Mouse (Mus musculus) heart, embryonic 14.5 days (tissue): ENCODE measurements around the gene Ets1. TPM values are rescaled to one million over a fixed set of nuclear protein-coding genes. Genes with fewer than 3 reads are reported as not detected.

Experiments used
- ATAC-seq: fragments of 200-750 bp; cut with Nextera tagmentation; 2 replicates; pipeline ENCODE4 v1.8.0; 2017; ENCODE audit warnings: low read depth, moderate TSS enrichment; ENCODE audit not compliant: insufficient number of reproducible peaks, insufficient read depth, low FRiP score
- H3K27ac ChIP-seq, 2 experiments: fragments of 200-500 bp in 1 of 2; fragments of 300-500 bp in 1 of 2; sonication (generic) in 1 of 2; replicated peaks in 1 of 2; 2 replicates each; pipeline ENCODE4 v1.5.1; 2012 to 2014; ENCODE audit warnings: low read depth in 2 of 2, low read length in 2 of 2, control low read depth in 1 of 2, mild to moderate bottlenecking in 1 of 2, mixed read lengths in 1 of 2; ENCODE audit not compliant: control insufficient read depth in 1 of 2, insufficient read depth in 1 of 2
- H3K27me3 ChIP-seq: fragments of 300-500 bp; sonication (generic); 2 replicates; pipeline ENCODE4 v1.6.1; 2014; ENCODE audit warnings: mild to moderate bottlenecking, low read length, control low read depth; ENCODE audit not compliant: control insufficient read depth, insufficient read depth
- H3K36me3 ChIP-seq: fragments of 300-500 bp; sonication (generic); 2 replicates; pipeline ENCODE4 v1.6.1; 2014; ENCODE audit warnings: mild to moderate bottlenecking, control low read depth, low read length, mixed read lengths; ENCODE audit not compliant: control insufficient read depth, insufficient read depth
- H3K4me1 ChIP-seq, 2 experiments: fragments of 200-500 bp in 1 of 2; fragments of 300-500 bp in 1 of 2; sonication (generic) in 1 of 2; 2 replicates each; pipeline ENCODE4 v1.6.1; 2012 to 2014; ENCODE audit warnings: low read length in 2 of 2, control low read depth in 1 of 2, mixed read lengths in 1 of 2; ENCODE audit not compliant: control insufficient read depth in 2 of 2, insufficient read depth in 2 of 2
- H3K4me2 ChIP-seq: fragments of 300-500 bp; sonication (generic); 2 replicates; pipeline ENCODE4 v1.6.1; 2014; ENCODE audit warnings: mild to moderate bottlenecking, low read length
- H3K4me3 ChIP-seq, 2 experiments: fragments of 200-500 bp in 1 of 2; fragments of 300-500 bp in 1 of 2; sonication (generic) in 1 of 2; 2 replicates each; pipeline ENCODE4 v1.5.1; 2012 to 2014; ENCODE audit warnings: low read length in 2 of 2, mild to moderate bottlenecking in 2 of 2, control low read depth in 1 of 2, low read depth in 1 of 2, moderate library complexity in 1 of 2; ENCODE audit not compliant: control insufficient read depth in 1 of 2, insufficient read depth in 1 of 2
- H3K9ac ChIP-seq: fragments of 300-500 bp; sonication (generic); 2 replicates; pipeline ENCODE4 v1.6.1; 2014; ENCODE audit warnings: mild to moderate bottlenecking, low read length
- H3K9me3 ChIP-seq: fragments of 300-500 bp; sonication (generic); 2 replicates; pipeline ENCODE4 v1.6.1; 2016; ENCODE audit warnings: low read length, control low read depth; ENCODE audit not compliant: control insufficient read depth
- WGBS: fragments of 180-500 bp; shearing (Covaris S2); extraction: QIAGEN DNeasy Blood & Tissue Kit; methylation state at CpG from one replicate; pipeline ENCODE4 v1.1.7; 2014; 5-methylcytosine and 5-hydroxymethylcytosine counted together
- polyA plus RNA-seq: library from polyadenylated mRNA; unstranded; fragments of >200 nt; fragmentation: Nextera tagmentation; extraction: Ambion mirVana; gene quantifications from 2 replicates; pipeline ENCODE4 v1.2.1, GENCODE M21; 2014

Ets1 gene
- polyA plus RNA-seq, 1 experiment from 2014 or later: 44.1 TPM

DNA sequence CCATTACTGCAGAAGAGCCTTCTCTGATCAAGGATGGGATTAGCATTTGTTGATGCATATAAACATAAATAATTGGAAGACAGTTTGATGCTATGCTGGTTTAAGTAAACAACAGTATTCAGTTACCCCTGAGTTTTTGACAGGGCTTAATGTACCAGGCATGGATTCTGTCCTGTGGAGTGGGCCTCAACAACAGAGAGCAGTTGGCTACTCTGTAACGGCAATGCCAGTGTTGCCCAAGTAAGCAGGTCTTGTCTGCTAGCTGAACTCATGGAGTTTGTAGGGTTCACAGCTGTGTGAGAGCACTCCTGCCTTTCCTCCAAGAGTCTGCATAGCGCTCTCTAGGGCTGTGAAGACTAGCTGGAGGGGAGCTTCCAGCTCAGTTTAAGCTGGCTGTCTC is 91.0 kb downstream of the Ets1 start:
- no peaks in the 10 kb centered on the region for H3K27me3 ChIP-seq
- H3K4me3 ChIP-seq: no peak overlapping the region
- no peaks in the 10 kb centered on the region for H3K9me3 ChIP-seq
- peaks cover under 1 to 2% of the 10 kb centered on the region in 2 experiments; a peak in 1 of 4 replicates for H3K4me1 ChIP-seq
- ATAC-seq: no peak
- no peak overlapping the region for H3K9ac ChIP-seq
- no peak overlapping the region for H3K27ac ChIP-seq
- H3K36me3 ChIP-seq: peaks cover 56% of the 10 kb centered on the region
- H3K4me2 ChIP-seq: no peak overlapping the region
- WGBS: 92% methylated on average over 2 of the region's 2 CpGs

GRCm38 (mm10) chr9:32728306-32728705 is 92.3 kb downstream of the Ets1 start:
- no peak overlapping the region for H3K4me3 ChIP-seq
- peaks cover 69% of the 10 kb centered on the region for H3K36me3 ChIP-seq
- H3K4me2 ChIP-seq: no peak overlapping the region
- no peaks in the 10 kb centered on the region for H3K9me3 ChIP-seq
- H3K4me1 ChIP-seq: 0 out of 4 replicates have a peak, but pooled peaks cover 0 to 2% of the 10 kb centered on the region in 2 experiments
- no peaks in the 10 kb centered on the region for H3K27me3 ChIP-seq
- no peak overlapping the region for H3K27ac ChIP-seq
- ATAC-seq: no peak
- 85% methylated on average over 7 of the region's 7 CpGs for WGBS
- no peak overlapping the region for H3K9ac ChIP-seq

DNA sequence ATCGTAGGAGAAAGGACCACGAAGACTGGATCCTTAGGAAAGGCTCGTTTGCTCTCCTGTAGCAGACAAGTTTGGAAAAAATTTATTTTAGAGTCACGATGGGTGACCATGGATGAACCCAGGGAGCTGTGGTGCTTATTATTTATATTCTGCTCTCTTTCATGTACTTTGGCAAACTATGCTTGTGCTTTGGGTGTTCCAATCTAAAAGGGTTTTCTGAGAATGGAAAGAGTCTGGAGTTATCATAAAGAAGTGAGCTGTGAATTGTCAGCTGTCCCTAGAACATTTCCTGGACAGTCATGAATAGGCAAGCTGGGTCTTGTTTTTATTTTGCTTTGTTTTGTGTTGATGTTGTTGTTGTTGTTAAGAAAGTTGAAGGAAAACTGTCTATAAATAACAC is 92.8 kb downstream of the Ets1 start:
- Histone ChIP-seq H3K9ac (no peak overlapping the region), H3K36me3 (peaks cover 74% of the 10 kb centered on the region), H3K9me3 (no peaks in the 10 kb centered on the region), H3K27ac (no peak overlapping the region), H3K27me3 (no peaks in the 10 kb centered on the region), H3K4me2 (no peak overlapping the region), H3K4me1 (0 out of 4 replicates have a peak, but pooled peaks cover 0 to 2% of the 10 kb centered on the region in 2 experiments), H3K4me3 (no peak overlapping the region)
- WGBS: 72% methylated on average over 4 of the region's 4 CpGs
- no peak for ATAC-seq

DNA sequence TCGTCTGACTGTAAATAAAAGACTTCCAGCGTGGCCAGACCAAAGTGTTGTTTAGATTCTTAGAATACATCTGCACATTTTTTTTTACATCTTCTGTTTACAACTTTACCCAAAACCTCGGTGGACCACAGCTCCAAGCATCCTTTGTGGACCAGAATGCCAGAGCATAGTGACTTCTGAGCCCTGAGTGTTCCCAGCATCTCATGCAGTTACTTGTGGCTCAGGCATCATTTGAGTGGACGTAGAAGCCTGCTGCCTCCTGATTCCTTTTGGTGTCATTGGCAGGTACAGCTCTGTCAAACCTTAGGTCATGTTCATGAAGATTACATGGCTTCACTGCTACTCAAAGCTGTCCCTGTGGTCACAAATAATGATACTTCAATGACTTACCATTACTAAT is 93.2 kb downstream of the Ets1 start:
- Histone ChIP-seq H3K27me3 (no peaks in the 10 kb centered on the region), H3K36me3 (peaks cover 75% of the 10 kb centered on the region), H3K9me3 (no peaks in the 10 kb centered on the region), H3K4me1 (0 out of 4 replicates have a peak, but pooled peaks cover 0 to 2% of the 10 kb centered on the region in 2 experiments), H3K4me2 (no peak overlapping the region), H3K9ac (no peak overlapping the region), H3K27ac (no peak overlapping the region), H3K4me3 (no peak overlapping the region)
- WGBS: 73% methylated on average over 4 of the region's 4 CpGs
- no peak for ATAC-seq

- H3K36me3 ChIP-seq: peaks cover 81% of the 10 kb centered on the region
- 0 out of 4 replicates have a peak, but pooled peaks cover 0 to 2% of the 10 kb centered on the region in 2 experiments for H3K4me1 ChIP-seq
- no peak overlapping the region for H3K9ac ChIP-seq
- no peaks in the 10 kb centered on the region for H3K27me3 ChIP-seq
- no peak overlapping the region for H3K27ac ChIP-seq
- H3K4me3 ChIP-seq: no peak overlapping the region
- no peak for ATAC-seq
- no peaks in the 10 kb centered on the region for H3K9me3 ChIP-seq
- 78% methylated on average over 9 of the region's 9 CpGs for WGBS
- no peak overlapping the region for H3K4me2 ChIP-seq
Measured at GRCm38 (mm10) chr9:32730001-32730655, 94.1 kb downstream of the Ets1 start.

- WGBS: 86% methylated on average over 13 of the region's 13 CpGs
- H3K27me3 ChIP-seq: no peaks in the 10 kb centered on the region
- ATAC-seq: no peak
- H3K9me3 ChIP-seq: no peaks in the 10 kb centered on the region
- H3K4me1 ChIP-seq: 0 out of 4 replicates have a peak, but pooled peaks cover 0 to 2% of the 10 kb centered on the region in 2 experiments
- H3K9ac ChIP-seq: no peak overlapping the region
- no peak overlapping the region for H3K27ac ChIP-seq
- peaks cover 89% of the 10 kb centered on the region for H3K36me3 ChIP-seq
- no peak overlapping the region for H3K4me3 ChIP-seq
- no peak overlapping the region for H3K4me2 ChIP-seq
Measured at GRCm38 (mm10) chr9:32730656-32731590, 94.9 kb downstream of the Ets1 start.

DNA sequence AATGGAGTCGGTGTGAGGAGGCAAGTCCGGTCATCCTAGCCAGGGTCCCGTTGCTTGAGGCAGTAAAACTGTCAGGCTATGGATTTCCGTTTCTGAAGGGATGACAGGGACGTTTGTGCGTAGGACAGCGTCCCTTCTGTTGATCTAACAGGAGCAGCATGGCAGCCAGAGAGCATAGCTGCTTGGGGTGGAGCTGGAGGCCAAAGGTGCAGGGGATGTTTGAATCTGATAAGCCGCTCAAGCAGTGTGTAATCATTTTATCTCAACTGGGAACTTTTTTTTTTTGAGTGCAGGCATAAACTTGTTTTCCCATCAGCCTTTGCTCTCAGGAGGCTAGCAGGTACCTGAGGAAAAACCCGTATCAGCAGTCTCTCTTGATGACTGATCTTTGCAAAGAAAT is 95.8 kb downstream of the Ets1 start:
- 52% methylated on average over 9 of the region's 9 CpGs for WGBS
- Histone ChIP-seq H3K4me2 (no peak overlapping the region), H3K4me1 (0 out of 4 replicates have a peak, but pooled peaks cover 0 to 2% of the 10 kb centered on the region in 2 experiments), H3K4me3 (no peak overlapping the region), H3K36me3 (peaks cover 93% of the 10 kb centered on the region), H3K9me3 (no peaks in the 10 kb centered on the region), H3K27ac (no peak overlapping the region), H3K9ac (no peak overlapping the region), H3K27me3 (no peaks in the 10 kb centered on the region)
- ATAC-seq: no peak
